Mouse (Mus musculus) liver, adult 2 months (tissue): ENCODE data around the gene Gm8369. TPM values are rescaled to one million over a fixed set of nuclear protein-coding genes. Genes with fewer than 3 reads are reported as not detected.
"Not testable (repeated sequence)": the region's sequence is repeated elsewhere in the genome, so short reads cannot be mapped to it uniquely, and the experiment has no call there.

Source experiments
- DNase-seq: peaks from one replicate; pipeline ENCODE4 v3.0.0-alpha.2; 2011; ENCODE audit warnings: low read depth, low spot score; ENCODE audit errors: extremely low read depth
- H3K27ac ChIP-seq: fragments of 200-500 bp; replicated peaks from 2 replicates; pipeline ENCODE4 v1.5.1; 2012; ENCODE audit warnings: low read depth, mild to moderate bottlenecking, control low read depth, inconsistent platforms, low read length; ENCODE audit not compliant: insufficient read depth
- H3K27me3 ChIP-seq: fragments of 200-500 bp; 2 replicates; pipeline ENCODE4 v1.6.1; 2012; ENCODE audit warnings: mild to moderate bottlenecking, moderate library complexity, low read length, inconsistent platforms; ENCODE audit not compliant: control insufficient read depth, insufficient read depth
- H3K36me3 ChIP-seq: fragments of 200-500 bp; 2 replicates; pipeline ENCODE4 v1.6.1; 2012; ENCODE audit warnings: low read length, inconsistent platforms; ENCODE audit not compliant: control insufficient read depth, insufficient read depth
- H3K4me1 ChIP-seq: fragments of 200-500 bp; 2 replicates; pipeline ENCODE4 v1.6.1; 2011; ENCODE audit warnings: low read length; ENCODE audit not compliant: control insufficient read depth, insufficient read depth
- H3K4me3 ChIP-seq: fragments of 200-500 bp; 2 replicates; pipeline ENCODE4 v1.5.1; 2011; ENCODE audit warnings: low read depth, mild to moderate bottlenecking, control low read depth, low read length, moderate library complexity; ENCODE audit not compliant: insufficient read depth
- H3K79me2 ChIP-seq: fragments of 200-500 bp; 2 replicates; pipeline ENCODE4 v1.6.1; 2012; ENCODE audit warnings: inconsistent platforms, mild to moderate bottlenecking, low read length, moderate library complexity; ENCODE audit not compliant: control insufficient read depth, insufficient read depth
- H3K9ac ChIP-seq: fragments of 200-500 bp; 2 replicates; pipeline ENCODE4 v1.6.1; 2012; ENCODE audit warnings: low read depth, mild to moderate bottlenecking, control low read depth, inconsistent platforms, low read length
- CTCF ChIP-seq: fragments of 200-500 bp; IDR thresholded peaks from 2 replicates; pipeline ENCODE4 v1.5.1; 2011; ENCODE audit warnings: low read depth, low read length, control low read depth
- POLR2A ChIP-seq: fragments of 200-500 bp; IDR thresholded peaks from 2 replicates; pipeline ENCODE4 v1.6.1; 2011; ENCODE audit warnings: low read length, control low read depth; ENCODE audit not compliant: insufficient read depth; ENCODE audit errors: extremely low read depth
- WGBS: fragments of 180-500 bp; shearing (Covaris S2); methylation state at CpG from one replicate; pipeline ENCODE4 v1.1.7; 2018; 5-methylcytosine and 5-hydroxymethylcytosine counted together
- polyA plus RNA-seq: library from polyadenylated mRNA; depleted of rRNA; stranded (reverse); fragments of >200 nt; gene quantifications from 2 replicates; pipeline ENCODE4 v1.2.3, GENCODE M21; 2012; rRNA removed
- total RNA-seq: library from RNA; depleted of rRNA; stranded (reverse); fragments of >200 nt; gene quantifications from 2 replicates; pipeline ENCODE4 v1.2.3, GENCODE M21; 2014; rRNA removed

Gm8369 gene
- total and polyA plus RNA-seq, 2 experiments: 0.48 to 1.4 TPM

DNA sequence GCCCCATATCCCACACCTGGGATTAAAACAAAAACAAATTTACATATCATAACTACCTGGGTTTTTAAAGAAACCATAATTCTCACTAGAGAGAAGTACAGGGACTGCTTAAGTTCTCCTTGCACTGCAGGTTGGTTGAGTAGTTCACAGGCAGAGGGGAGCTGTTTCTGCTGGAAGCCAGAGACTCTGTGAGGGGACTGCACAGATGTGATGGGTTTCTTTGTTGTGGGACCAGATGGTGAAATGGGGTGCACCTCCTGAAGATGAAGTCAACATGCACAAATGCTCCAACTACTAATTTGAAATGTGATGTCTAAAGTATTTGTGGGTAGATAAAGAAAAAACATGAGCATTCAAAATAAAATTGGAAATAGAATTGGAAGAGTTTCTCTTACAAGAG lies 62.2 kb downstream of the Gm8369 start:
- Histone ChIP-seq H3K27me3 (no peaks in the 10 kb centered on the region), H3K79me2 (no peaks in the 10 kb centered on the region), H3K27ac (no peak overlapping the region), H3K4me3 (no peak overlapping the region), H3K4me1 (no peaks in the 10 kb centered on the region), H3K36me3 (no peaks in the 10 kb centered on the region), H3K9ac (no peak overlapping the region)
- TF ChIP-seq CTCF (no peak), POLR2A (no peak)
- DNase-seq: no peak

DNA sequence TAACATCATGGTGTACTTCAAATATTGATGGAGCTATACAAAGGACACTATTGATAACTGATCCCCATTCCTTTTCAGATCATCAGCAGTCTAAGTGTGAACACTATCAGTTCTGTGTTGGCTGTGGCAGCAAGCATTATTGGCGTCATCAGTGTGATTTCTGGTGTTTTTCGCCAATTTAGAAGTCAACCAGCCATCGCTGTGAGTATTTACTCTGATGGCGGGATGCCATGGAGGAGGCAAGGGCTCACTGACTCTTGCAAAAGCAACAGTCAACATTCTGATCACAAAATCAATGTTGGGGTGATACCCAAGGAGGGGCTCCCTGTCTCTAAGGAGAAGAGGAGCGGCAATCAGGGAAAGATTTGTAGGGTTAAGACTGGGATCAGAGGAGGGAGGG lies 69.0 kb downstream of the Gm8369 start:
- no peaks in the 10 kb centered on the region for H3K79me2 ChIP-seq
- peak; percentile 91 for DNase-seq
- H3K27ac ChIP-seq: no peak overlapping the region
- no peak for TF ChIP-seq CTCF
- no peak for TF ChIP-seq POLR2A
- 23% methylated on average over 5 of the region's 5 CpGs for WGBS
- H3K27me3 ChIP-seq: no peaks in the 10 kb centered on the region
- H3K4me3 ChIP-seq: no peak overlapping the region
- H3K9ac ChIP-seq: no peak overlapping the region
- no peaks in the 10 kb centered on the region for H3K36me3 ChIP-seq
- H3K4me1 ChIP-seq: peaks cover 3% of the 10 kb centered on the region; the same call in 1 of the 2 replicates

DNA sequence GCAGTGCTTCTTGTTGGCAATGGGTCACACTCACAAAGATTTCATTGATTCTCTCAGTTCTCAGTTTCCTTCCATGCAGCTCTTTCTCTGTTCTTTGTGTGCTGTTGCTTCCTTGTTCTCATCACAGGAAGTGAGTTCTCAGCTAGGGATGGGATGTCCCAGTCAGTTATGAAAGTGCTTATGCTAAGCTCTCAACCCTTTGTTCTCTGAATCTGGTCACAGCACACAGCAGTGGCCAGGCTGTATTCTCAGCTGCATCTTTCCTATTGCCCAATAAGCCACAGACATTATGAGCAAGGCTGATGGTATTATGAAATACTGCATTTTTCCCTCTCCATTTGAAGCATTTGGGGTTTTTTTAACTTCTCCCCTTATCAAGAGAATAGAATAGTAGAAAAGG lies 73.8 kb downstream of the Gm8369 start:
- not testable (repeated sequence) for H3K27ac ChIP-seq, H3K79me2 ChIP-seq, H3K27me3 ChIP-seq, H3K4me3 ChIP-seq, H3K36me3 ChIP-seq, H3K9ac ChIP-seq, H3K4me1 ChIP-seq
- peak; percentile 21 for DNase-seq

Other genes starting within 250 kb of the Gm8369 start
- 0.74 and 1.7 TPM in 2 replicates for gene Ms4a1, start 219.7 kb upstream of the Gm8369 start, total RNA-seq
- 0.07 and 0.20 TPM in 2 replicates for gene Ms4a1, start 219.7 kb upstream of the Gm8369 start, polyA plus RNA-seq
- not detected in 2 replicates for gene Ms4a5, start 202.1 kb upstream of the Gm8369 start, total RNA-seq
- not detected in 2 replicates for gene Ms4a5, start 202.1 kb upstream of the Gm8369 start, polyA plus RNA-seq
- gene Ms4a14, start 171.5 kb upstream of the Gm8369 start, total RNA-seq: 0.07 TPM in 1 of 2 replicates, not detected in the other
- gene Ms4a14, start 171.5 kb upstream of the Gm8369 start, polyA plus RNA-seq: not detected in 2 replicates
- gene Ms4a7, start 149.8 kb upstream of the Gm8369 start, total RNA-seq: 1.3 TPM in 2 replicates
- gene Ms4a7, start 149.8 kb upstream of the Gm8369 start, polyA plus RNA-seq: 0.21 and 0.35 TPM in 2 replicates
- 0.28 TPM in 1 of 2 replicates, not detected in the other for gene Ms4a4a, start 110.4 kb upstream of the Gm8369 start, total RNA-seq
- not detected in 2 replicates for gene Ms4a4a, start 110.4 kb upstream of the Gm8369 start, polyA plus RNA-seq
- 0.74 and 1.3 TPM in 2 replicates for gene Ms4a4c, start 81.2 kb upstream of the Gm8369 start, total RNA-seq
- 0.26 TPM in 1 of 2 replicates, not detected in the other for gene Ms4a4c, start 81.2 kb upstream of the Gm8369 start, polyA plus RNA-seq
- gene Ms4a4b, start 42.4 kb upstream of the Gm8369 start, total RNA-seq: 0.65 and 1.1 TPM in 2 replicates
- gene Ms4a4b, start 42.4 kb upstream of the Gm8369 start, polyA plus RNA-seq: 0.96 and 1.9 TPM in 2 replicates
- gene Ms4a6c, start 16.6 kb upstream of the Gm8369 start, total RNA-seq: 5.6 and 6.6 TPM in 2 replicates
- gene Ms4a6c, start 16.6 kb upstream of the Gm8369 start, polyA plus RNA-seq: 1.0 and 1.8 TPM in 2 replicates
- 3.2 and 4.7 TPM in 2 replicates for gene Ms4a6b, start 30.6 kb downstream of the Gm8369 start, total RNA-seq
- 0.61 and 0.98 TPM in 2 replicates for gene Ms4a6b, start 30.6 kb downstream of the Gm8369 start, polyA plus RNA-seq
- gene Ms4a4d, start 50.9 kb downstream of the Gm8369 start, total RNA-seq: 3.5 and 3.8 TPM in 2 replicates
- 3.9 and 7.1 TPM in 2 replicates for gene Ms4a4d, start 50.9 kb downstream of the Gm8369 start, polyA plus RNA-seq
- gene Ms4a6d, start 118.9 kb downstream of the Gm8369 start, total RNA-seq: 3.9 and 4.5 TPM in 2 replicates
- gene Ms4a6d, start 118.9 kb downstream of the Gm8369 start, polyA plus RNA-seq: 0.82 and 0.85 TPM in 2 replicates
- gene Ms4a2, start 137.8 kb downstream of the Gm8369 start, total RNA-seq: not detected in 2 replicates
- gene Ms4a2, start 137.8 kb downstream of the Gm8369 start, polyA plus RNA-seq: not detected in 2 replicates
- not detected in 2 replicates for gene Ms4a3, start 154.9 kb downstream of the Gm8369 start, total RNA-seq
- not detected in 2 replicates for gene Ms4a3, start 154.9 kb downstream of the Gm8369 start, polyA plus RNA-seq
- not detected in 2 replicates for gene Oosp2, start 174.6 kb downstream of the Gm8369 start, total RNA-seq
- not detected in 2 replicates for gene Oosp2, start 174.6 kb downstream of the Gm8369 start, polyA plus RNA-seq
- gene Oosp1, start 205.2 kb downstream of the Gm8369 start, total RNA-seq: not detected in 2 replicates
- not detected in 2 replicates for gene Oosp1, start 205.2 kb downstream of the Gm8369 start, polyA plus RNA-seq
- gene Oosp3, start 211.1 kb downstream of the Gm8369 start, total RNA-seq: not detected in 2 replicates
- not detected in 2 replicates for gene Oosp3, start 211.1 kb downstream of the Gm8369 start, polyA plus RNA-seq